Mouse (Mus musculus) forebrain, embryonic 16.5 days (tissue): ENCODE results near the gene Tbrg4. TPM values are rescaled to one million over a fixed set of nuclear protein-coding genes. Genes with fewer than 3 reads are reported as not detected.

Experiments used
- ATAC-seq: fragments of 200-750 bp; cut with Nextera tagmentation; 2 replicates; pipeline ENCODE4 v1.8.0; 2017; ENCODE audit warnings: mild to moderate bottlenecking, moderate library complexity
- H3K27ac ChIP-seq: fragments of 300-500 bp; sonication (generic); 2 replicates; pipeline ENCODE4 v1.5.1; 2014; ENCODE audit warnings: low read length, control low read depth
- H3K27me3 ChIP-seq: fragments of 300-500 bp; sonication (generic); replicated peaks from 2 replicates; pipeline ENCODE4 v1.6.1; 2014; ENCODE audit warnings: low read length; ENCODE audit not compliant: control insufficient read depth, insufficient read depth
- H3K36me3 ChIP-seq: fragments of 300-500 bp; sonication (generic); 2 replicates; pipeline ENCODE4 v1.6.1; 2014; ENCODE audit not compliant: control insufficient read depth, insufficient read depth
- H3K4me1 ChIP-seq: fragments of 300-500 bp; sonication (generic); replicated peaks from 2 replicates; pipeline ENCODE4 v1.6.1; 2014; ENCODE audit warnings: low read length; ENCODE audit not compliant: control insufficient read depth, insufficient read depth
- H3K4me2 ChIP-seq: fragments of 300-500 bp; sonication (generic); 2 replicates; pipeline ENCODE4 v1.6.1; 2014; ENCODE audit warnings: mild to moderate bottlenecking, low read length, control low read depth
- H3K4me3 ChIP-seq: fragments of 300-500 bp; sonication (generic); replicated peaks from 2 replicates; pipeline ENCODE4 v1.5.1; 2014; ENCODE audit warnings: mild to moderate bottlenecking, low read length, control low read depth
- H3K9ac ChIP-seq: fragments of 300-500 bp; sonication (generic); replicated peaks from 2 replicates; pipeline ENCODE4 v1.6.1; 2014; ENCODE audit warnings: low read depth, low read length, control low read depth
- H3K9me3 ChIP-seq: fragments of 300-500 bp; sonication (generic); 2 replicates; pipeline ENCODE4 v1.6.1; 2016; ENCODE audit warnings: low read length; ENCODE audit not compliant: control insufficient read depth
- WGBS: fragments of 180-500 bp; shearing (Covaris S2); extraction: QIAGEN DNeasy Blood & Tissue Kit; methylation state at CpG from one replicate; pipeline ENCODE4 v1.1.7; 2014; 5-methylcytosine and 5-hydroxymethylcytosine counted together
- polyA plus RNA-seq: library from polyadenylated mRNA; unstranded; fragments of >200 nt; fragmentation: Nextera tagmentation; extraction: Ambion mirVana; gene quantifications from 2 replicates; pipeline ENCODE4 v1.2.1, GENCODE M21; 2015

The Tbrg4 gene
- polyA plus RNA-seq = 28.2 and 32.2 TPM in 2 replicates

DNA sequence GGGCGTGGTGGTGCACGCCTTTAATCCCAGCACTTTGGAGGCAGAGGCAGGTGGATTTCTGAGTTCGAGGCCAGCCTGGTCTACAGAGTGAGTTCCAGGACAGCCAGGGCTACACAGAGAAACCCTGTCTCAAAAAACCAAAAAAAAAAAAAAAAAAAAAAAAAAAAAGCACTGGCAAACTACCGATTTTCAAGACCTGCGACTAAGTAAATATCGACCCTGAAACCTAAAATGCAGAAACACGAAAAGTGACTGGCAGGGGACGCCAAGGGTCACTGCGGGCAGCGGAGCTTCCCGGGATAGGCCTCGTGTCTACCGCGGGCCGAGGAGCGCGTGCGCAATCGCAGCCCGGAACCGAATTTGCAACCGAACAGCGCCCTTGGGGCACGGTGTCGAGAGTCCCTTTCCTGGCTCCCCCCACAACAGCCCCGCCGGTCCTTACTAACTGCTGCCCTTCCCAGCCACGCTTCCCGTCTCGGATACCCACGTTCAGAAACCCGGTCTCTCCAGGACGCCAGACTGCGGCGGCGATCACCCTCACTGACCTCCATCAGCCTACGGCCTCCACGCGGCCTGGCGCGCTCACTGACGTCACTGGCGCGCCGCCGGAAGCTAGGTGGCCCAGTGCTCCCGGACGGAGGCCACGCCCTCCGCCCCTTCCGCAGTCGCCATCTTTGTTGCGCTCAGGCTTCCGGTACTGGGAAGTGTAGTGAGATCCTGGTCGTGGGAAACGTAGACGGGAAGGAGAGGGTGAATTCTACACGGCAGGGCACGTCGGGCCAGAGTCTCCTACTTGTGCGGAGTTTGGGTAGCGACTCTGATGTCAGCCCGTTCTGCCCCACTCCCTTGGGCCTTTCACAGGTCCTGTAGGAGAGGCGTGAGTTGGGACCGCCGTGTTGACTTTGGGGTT lies at the start of gene Tbrg4:
Gene Tbrg4, minus strand, starts transcription at position 590 of the 910 bp plus-strand sequence.
- peaks cover 26% of the 10 kb centered on the region for H3K4me1 ChIP-seq
- ATAC-seq = peak; percentile 95
- H3K36me3 ChIP-seq = peaks cover 15% of the 10 kb centered on the region
- peak within 1 kb of the TSS; percentile 71 for H3K27ac ChIP-seq
- no peaks in the 10 kb centered on the region for H3K9me3 ChIP-seq
- H3K27me3 ChIP-seq = no peaks in the 10 kb centered on the region
- H3K4me3 ChIP-seq = peak within 1 kb of the TSS; percentile 84
- WGBS = under 1% methylated on average over 66 of the region's 66 CpGs
- H3K4me2 ChIP-seq = peak within 1 kb of the TSS; percentile 96
- H3K9ac ChIP-seq = peak within 1 kb of the TSS; percentile 58

DNA sequence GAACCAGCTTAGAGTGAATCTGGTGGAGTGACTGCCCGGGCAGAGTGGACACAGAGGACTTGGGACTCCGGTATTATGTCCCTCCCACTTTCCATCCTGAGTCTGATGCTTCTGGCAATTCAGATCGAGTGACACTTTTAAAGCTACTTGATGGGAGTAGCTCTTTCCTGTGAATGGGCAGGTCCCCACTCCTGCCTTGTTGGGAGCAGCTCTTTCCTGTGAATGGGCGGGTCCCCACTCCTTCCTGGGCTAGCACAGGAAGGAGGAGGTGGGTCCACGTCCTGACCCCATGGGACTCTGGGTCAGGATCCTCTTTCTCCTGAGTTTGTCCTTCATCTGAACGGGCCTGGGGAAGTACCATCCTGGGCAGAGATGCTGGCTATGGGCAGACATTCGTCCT lies 49.5 kb upstream of the Tbrg4 start:
- H3K4me1 ChIP-seq = no peaks in the 10 kb centered on the region
- H3K4me2 ChIP-seq = no peak overlapping the region
- no peak for ATAC-seq
- H3K9me3 ChIP-seq = no peaks in the 10 kb centered on the region
- H3K27ac ChIP-seq = no peak overlapping the region
- H3K9ac ChIP-seq = no peak overlapping the region
- no peaks in the 10 kb centered on the region for H3K27me3 ChIP-seq
- H3K36me3 ChIP-seq = no peaks in the 10 kb centered on the region
- WGBS = 73% methylated on average over 7 of the region's 7 CpGs
- H3K4me3 ChIP-seq = no peak overlapping the region

DNA sequence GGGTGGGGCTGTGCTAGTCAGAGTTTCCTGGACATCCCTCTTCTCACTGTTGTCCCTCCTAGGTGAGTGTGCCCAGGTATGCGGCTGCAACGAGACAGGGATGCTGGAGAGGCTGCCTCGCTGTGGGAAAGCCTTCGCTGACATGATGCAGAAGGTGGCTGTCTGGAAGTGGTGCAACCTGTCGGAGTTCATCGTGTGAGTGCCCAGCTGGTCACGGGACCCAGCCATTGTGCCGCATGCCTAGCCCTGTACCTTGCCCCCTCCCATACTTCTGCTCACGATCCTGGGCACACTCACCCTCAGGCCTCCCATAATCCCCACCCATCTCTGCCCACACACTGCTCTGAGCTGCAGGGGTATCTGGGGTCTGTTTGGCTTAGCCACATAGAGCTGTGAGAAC lies 48.8 kb upstream of the Tbrg4 start:
- Histone ChIP-seq H3K9me3 (no peaks in the 10 kb centered on the region), H3K4me2 (no peak overlapping the region), H3K4me3 (no peak overlapping the region), H3K9ac (no peak overlapping the region), H3K27me3 (no peaks in the 10 kb centered on the region), H3K36me3 (no peaks in the 10 kb centered on the region), H3K4me1 (no peaks in the 10 kb centered on the region), H3K27ac (no peak overlapping the region)
- no peak for ATAC-seq
- WGBS = 88% methylated on average over 9 of the region's 9 CpGs

DNA sequence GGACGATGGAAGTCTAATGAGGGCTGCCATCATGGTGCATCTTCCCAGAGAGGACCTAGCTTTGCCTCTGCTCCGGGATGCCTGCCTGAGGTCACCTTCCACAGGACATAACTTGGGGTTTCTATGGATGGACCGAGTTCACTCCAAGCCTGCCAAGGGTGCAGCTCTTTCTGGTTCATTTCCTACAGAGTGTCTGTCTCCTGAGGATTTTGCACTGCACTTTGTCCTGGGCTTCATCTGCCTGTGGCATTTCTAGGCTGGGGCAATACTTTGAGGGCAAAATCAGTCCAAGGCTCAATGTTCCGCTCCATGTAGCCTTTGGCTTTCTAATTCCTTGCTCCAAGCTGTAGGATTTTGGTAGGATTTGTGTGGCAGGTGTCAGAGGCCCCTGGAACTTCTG lies 45.0 kb upstream of the Tbrg4 start:
- Histone ChIP-seq H3K9ac (no peak overlapping the region), H3K36me3 (no peaks in the 10 kb centered on the region), H3K27ac (no peak overlapping the region), H3K9me3 (no peaks in the 10 kb centered on the region), H3K4me2 (no peak overlapping the region), H3K27me3 (no peaks in the 10 kb centered on the region), H3K4me1 (no peaks in the 10 kb centered on the region), H3K4me3 (no peak overlapping the region)
- 88% methylated on average over 4 of the region's 4 CpGs for WGBS
- no peak for ATAC-seq

DNA sequence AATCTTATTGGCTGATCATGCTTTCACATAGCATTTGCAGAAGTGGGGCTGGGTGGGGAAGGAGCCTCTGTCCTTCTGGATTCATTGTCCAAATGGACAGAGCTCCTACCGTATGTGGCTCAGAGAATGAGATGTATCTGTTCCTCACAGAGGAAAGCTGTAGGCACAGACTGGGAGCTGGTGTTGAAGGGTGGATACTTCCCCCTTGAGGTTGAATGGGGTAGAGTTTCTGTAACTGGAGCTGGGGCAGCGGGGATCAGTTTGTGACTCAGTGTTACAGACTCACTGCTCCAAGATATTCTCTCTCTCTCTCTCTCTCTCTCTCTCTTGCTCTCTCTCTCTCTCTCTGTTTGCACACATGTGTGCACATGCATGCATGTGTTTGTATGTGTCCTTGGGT lies 44.2 kb upstream of the Tbrg4 start:
- Histone ChIP-seq H3K4me2 (no peak overlapping the region), H3K4me3 (no peak overlapping the region), H3K36me3 (no peaks in the 10 kb centered on the region), H3K27me3 (no peaks in the 10 kb centered on the region), H3K9me3 (no peaks in the 10 kb centered on the region), H3K9ac (no peak overlapping the region), H3K4me1 (no peaks in the 10 kb centered on the region), H3K27ac (no peak overlapping the region)
- WGBS = 51% methylated on average over 2 of the region's 2 CpGs
- ATAC-seq = no peak

DNA sequence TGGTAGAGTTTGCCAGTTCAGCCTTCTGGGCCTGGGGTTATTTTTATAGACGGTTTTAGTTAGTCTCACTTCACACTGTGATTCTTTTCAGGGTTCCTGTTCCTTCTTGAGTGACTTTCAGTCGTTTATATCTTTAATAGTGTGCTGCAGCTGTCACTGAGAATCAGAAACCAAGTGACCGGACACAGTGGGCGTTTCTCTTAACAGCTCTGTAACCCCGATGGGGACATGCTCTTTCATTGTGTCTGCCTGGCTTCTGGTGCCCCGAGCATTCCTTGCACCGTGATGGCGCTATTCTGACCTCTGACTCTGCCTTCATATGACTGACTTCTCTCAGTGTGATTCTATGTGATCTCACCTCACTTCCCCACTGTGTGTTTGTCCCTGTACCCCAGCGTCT lies 43.2 kb upstream of the Tbrg4 start:
- Histone ChIP-seq H3K4me1 (no peaks in the 10 kb centered on the region), H3K9ac (no peak overlapping the region), H3K9me3 (no peaks in the 10 kb centered on the region), H3K4me3 (no peak overlapping the region), H3K27me3 (no peaks in the 10 kb centered on the region), H3K27ac (no peak overlapping the region), H3K36me3 (no peaks in the 10 kb centered on the region), H3K4me2 (no peak overlapping the region)
- ATAC-seq = no peak
- WGBS = 35% methylated on average over 9 of the region's 9 CpGs

DNA sequence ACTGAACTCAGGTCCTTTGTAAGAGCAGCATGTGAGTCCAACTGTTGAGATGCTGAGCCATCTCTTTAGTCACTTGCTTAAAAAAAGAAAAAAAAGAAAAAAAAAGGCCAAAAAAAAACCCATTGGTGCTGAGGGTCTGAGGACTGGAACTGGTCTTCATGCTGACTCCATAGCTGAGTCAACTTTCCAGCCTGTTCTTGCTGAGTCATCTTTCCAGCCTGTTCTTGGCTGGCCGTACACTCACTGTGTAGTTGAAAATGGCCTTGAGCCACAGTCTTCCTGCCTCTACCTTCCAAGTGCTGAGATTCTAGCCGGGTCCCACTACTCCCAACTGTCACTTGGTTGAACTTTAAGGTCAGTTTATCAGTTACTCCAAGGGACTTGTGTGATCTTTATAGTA lies 40.8 kb upstream of the Tbrg4 start:
- H3K4me1 ChIP-seq = no peaks in the 10 kb centered on the region
- no peak overlapping the region for H3K4me3 ChIP-seq
- no peak overlapping the region for H3K9ac ChIP-seq
- no peak overlapping the region for H3K27ac ChIP-seq
- 83% methylated on average over 2 of the region's 2 CpGs for WGBS
- no peaks in the 10 kb centered on the region for H3K27me3 ChIP-seq
- ATAC-seq = no peak
- H3K9me3 ChIP-seq = no peaks in the 10 kb centered on the region
- no peak overlapping the region for H3K4me2 ChIP-seq
- H3K36me3 ChIP-seq = no peaks in the 10 kb centered on the region

DNA sequence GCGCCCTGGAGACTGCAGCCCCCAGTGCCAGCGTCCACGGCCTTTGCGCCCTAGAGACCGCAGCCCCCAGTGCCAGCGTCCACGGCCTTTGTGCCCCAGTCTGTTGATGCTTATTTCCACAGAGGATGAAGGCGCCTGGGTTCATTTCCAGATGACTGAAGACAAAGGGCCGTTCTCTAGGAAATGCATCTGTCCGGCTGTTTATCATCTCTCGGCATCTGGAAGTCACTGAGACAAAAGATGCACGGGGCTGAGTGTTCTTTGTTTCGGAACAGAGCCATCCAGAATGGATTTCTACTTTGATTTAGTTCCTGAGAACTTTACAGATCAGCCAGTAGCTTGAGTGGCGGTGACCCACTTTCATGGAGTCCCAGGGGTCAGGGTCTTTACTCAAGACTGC lies 35.3 kb upstream of the Tbrg4 start:
- no peaks in the 10 kb centered on the region for H3K9me3 ChIP-seq
- H3K27ac ChIP-seq = no peak overlapping the region
- no peak overlapping the region for H3K9ac ChIP-seq
- H3K4me3 ChIP-seq = no peak overlapping the region
- 73% methylated on average over 14 of the region's 14 CpGs for WGBS
- peaks cover 10% of the 10 kb centered on the region for H3K4me1 ChIP-seq
- no peak for ATAC-seq
- H3K36me3 ChIP-seq = no peaks in the 10 kb centered on the region
- H3K4me2 ChIP-seq = no peak overlapping the region
- H3K27me3 ChIP-seq = no peaks in the 10 kb centered on the region

DNA sequence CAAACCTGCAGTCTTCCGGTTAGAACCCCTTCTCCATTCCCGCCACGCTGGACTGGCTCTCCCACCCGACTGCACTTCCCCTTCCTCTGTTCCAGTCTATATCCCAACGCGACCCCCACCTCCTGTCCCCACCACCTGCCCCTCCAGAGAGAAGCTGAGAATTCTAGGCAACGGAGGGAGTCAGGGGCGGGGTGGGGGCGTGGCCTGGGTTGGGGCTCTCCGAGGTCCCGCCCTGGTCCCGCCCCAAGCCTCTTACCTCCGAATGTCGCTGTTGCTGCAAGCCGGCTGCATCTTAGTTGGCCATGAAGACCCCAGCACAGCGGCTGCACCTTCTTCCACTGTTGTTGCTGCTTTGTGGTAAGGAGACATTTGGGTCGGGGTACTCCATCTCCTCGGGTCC lies 32.4 kb upstream of the Tbrg4 start, which contains the start of gene Ramp3:
Gene Ramp3, plus strand, starts transcription at position 251 of the 400 bp plus-strand sequence.
- Histone ChIP-seq H3K27me3 (no peaks in the 10 kb centered on the region), H3K36me3 (no peaks in the 10 kb centered on the region), H3K27ac (no peak within 1 kb of the TSS), H3K4me3 (peak within 1 kb of the TSS; percentile 43), H3K4me2 (peak within 1 kb of the TSS; percentile 87), H3K9ac (peak within 1 kb of the TSS; percentile 55), H3K4me1 (peaks cover 10% of the 10 kb centered on the region), H3K9me3 (no peaks in the 10 kb centered on the region)
- under 1% methylated on average over 18 of the region's 18 CpGs for WGBS
- ATAC-seq = peak; percentile 76
